Mouse (Mus musculus) neural tube, embryonic 10.5 days (tissue): ENCODE measurements around the gene Wnt7a.

Source experiments
- DNase-seq: peaks from one replicate; pipeline ENCODE4 v3.0.0-alpha.2; 2017; ENCODE audit warnings: low spot score; ENCODE audit errors: extremely low spot score

Wnt7a gene

GRCm38 (mm10) chr6:91384415-91384814 lies 26.7 kb downstream of the Wnt7a start:
- no peak for DNase-seq

DNA sequence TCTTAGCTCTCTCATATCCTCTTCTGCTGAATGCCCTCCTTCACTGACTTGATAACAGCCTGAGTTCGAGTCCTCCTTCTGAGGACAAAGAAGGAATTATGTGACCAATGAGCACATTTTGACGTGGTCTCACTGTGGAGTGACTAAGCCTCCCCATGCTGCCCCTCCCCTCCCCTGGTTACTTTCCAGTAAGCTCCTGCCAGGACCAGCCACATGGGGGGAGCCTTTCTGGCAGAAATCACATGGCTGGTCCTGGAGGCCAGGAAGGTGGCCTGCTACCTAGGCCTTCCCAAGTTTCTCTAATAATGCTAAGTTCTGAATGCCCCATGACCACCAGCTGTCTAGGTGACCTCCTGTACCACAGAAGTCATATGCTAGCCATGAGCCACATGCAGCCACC lies 27.3 kb downstream of the Wnt7a start:
- no peak for DNase-seq

- DNase-seq, result no peak
Observed at GRCm38 (mm10) chr6:91383303-91383702, 27.9 kb downstream of the Wnt7a start.

DNA sequence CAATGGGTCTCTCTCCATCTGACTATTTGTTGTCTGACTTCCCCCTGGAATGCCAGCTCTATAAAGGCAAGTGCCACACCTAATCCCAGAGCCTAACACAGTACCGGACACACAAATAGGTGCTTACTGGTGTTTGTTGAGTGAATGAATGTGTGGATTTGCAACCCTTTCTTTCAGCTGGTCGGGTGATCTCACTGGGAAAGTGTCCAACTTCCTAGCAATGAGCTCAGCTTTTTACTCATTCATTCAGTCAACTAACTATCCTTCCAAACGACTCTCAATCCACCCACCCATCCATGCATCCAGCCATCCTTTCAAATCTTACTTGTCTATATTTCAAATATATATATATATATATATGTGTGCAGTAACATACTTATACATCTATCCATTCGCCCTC lies 31.3 kb downstream of the Wnt7a start:
- DNase-seq, result no peak

GRCm38 (mm10) chr6:91379266-91379665 lies 31.9 kb downstream of the Wnt7a start:
- no peak for DNase-seq

DNA sequence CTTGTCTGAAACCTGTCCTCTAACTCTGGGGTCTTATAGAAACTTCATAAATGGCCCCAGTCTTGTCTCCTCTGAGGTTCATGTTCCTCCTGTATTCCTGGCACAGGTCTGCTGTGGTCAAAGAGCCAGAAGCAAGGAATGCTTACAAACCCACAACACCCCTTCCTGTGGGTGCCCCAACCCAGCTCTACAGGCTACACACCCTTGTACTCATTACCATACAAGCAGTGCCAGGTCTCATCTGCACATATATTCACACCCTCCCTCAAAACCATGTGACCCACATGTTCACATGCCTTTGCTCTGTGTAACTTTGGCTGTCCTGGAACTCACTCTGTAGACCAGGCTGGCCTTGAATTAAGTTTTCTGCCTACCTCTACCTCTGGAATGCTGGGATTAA lies 38.2 kb downstream of the Wnt7a start:
- no peak for DNase-seq

DNA sequence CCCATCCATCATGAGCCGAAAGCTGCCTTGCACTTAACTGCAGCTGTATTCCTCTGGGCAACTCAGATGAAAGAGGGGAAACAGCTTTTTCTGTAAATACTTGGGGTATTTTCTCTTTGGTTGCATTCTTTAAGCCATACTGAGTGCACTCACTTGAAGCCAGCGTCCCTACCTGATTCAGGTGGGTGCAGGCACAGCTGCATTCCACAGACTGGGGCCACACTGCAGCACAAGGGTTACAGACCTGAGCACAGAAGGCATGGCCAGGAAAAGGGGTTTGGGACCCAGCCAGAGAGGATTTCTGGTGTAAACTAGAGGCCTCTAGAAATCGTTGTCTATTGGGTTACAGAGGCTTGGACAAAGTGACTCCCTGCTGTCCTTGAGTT lies 38.6 kb downstream of the Wnt7a start:
- no peak for DNase-seq

- no peak for DNase-seq
Observed at GRCm38 (mm10) chr6:91371912-91372585, 39.1 kb downstream of the Wnt7a start.

DNA sequence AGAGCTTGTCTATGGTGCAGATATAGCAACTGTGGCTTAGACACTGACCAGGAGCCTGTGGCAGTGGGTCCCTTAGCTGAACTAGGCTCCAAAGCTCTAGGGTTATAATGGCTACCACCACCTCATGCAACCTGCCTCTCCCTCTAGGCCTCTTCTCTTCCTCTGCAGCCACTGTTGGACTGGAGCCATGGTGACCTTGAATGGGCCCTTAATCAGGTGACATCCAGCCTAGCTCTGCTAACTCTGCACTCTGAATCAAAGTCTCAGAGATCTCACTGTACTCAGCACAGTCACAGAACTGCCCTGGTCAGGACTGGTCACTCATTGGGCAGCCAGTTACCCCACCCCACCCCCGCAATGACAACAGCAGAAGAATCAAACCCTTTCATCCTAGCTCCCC lies 44.4 kb downstream of the Wnt7a start:
- no peak for DNase-seq

DNA sequence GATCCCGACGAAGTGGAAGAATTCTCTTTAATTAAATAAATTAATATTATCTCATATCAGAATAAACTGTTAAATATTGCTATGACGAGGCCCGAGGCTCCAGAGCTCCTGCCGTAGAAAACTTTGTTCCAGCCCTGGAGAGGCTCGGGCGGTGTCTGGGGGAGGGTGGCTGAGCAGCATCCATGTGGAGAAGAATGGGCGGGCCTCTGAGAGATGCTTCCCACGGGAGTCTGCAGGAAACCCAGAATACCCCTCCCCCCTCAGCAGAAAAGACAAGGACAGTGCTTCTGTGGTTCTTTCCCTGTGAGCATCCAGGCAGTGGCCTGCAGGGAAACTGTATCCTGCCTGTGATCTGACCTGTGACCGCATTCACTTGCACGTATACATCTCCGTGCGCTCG lies 45.7 kb downstream of the Wnt7a start:
- no peak for DNase-seq

GRCm38 (mm10) chr6:91362756-91363155 lies 48.4 kb downstream of the Wnt7a start:
- no peak for DNase-seq

DNA sequence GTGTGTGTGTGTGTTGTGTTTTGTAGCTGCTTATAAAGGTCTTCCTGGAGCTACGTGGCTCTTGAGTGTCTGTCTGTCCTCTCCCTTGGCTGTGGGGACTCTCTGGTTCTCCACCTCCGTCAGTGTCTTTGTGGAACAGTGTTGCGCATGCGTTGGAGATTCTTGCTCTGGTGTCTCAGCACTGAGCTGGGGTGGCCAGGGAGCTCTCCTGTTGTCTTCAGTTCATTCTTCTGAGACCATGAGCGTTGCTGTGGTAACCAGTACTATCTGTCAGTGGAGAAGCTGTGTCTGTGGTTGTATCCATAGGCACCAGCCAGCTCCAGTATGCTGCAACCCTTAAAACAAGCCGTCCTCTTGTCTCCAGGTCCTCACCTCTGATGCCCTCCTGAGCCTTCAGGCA lies 50.2 kb downstream of the Wnt7a start:
- no peak for DNase-seq

DNA sequence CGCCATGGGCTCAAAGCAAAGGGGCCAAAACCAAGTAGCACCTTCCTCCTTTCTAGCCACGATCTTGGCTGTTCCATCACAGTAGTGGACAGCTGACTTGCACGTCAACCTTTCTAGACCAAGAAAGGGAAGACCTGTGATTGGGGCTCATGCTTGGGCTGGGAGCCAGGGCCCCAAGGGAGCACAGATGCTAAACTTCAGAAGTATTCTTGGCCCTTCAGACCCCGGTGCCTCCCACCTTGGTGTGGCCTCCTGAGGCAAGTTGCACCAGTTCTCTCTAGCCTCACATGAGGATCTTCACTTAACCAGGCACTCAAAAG lies 50.8 kb downstream of the Wnt7a start:
- DNase-seq, result no peak

GRCm38 (mm10) chr6:91359672-91360370 lies 51.3 kb downstream of the Wnt7a start:
- no peak for DNase-seq

- no peak for DNase-seq
Observed at GRCm38 (mm10) chr6:91358866-91359656, 52.1 kb downstream of the Wnt7a start.

- DNase-seq, result no peak
Observed at GRCm38 (mm10) chr6:91358394-91358793, 52.8 kb downstream of the Wnt7a start.

DNA sequence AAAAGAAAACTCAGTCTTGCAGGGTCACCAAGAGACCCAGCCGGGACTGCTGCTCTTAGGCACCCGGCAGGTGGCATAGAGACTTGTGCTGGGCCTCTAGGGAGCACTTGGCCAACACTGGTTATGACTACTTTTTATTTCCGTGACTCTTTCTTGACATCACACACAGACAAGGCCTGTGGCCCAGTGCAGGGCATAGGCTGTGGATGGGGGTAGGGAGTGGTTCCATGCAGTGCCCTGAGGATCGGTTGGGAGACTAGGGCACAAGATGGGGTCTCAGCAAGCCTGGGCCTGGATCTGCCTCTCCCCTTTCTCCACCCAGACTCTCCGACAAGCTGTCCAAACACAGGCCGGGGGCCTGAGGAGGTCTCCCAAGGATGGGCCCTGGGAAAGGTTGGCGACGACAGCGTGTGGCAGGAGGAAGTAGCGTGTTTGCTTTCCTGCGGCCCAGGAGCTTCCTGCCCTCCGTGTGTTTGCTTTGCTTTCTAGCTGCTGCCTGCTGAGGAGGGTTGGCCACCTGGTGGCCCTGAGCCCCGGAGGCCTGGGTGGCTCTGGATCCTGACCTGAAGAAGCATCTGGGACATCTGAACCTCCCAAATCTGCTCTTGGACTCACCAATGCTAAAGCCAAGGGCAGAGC lies 53.8 kb downstream of the Wnt7a start:
- no peak for DNase-seq

DNA sequence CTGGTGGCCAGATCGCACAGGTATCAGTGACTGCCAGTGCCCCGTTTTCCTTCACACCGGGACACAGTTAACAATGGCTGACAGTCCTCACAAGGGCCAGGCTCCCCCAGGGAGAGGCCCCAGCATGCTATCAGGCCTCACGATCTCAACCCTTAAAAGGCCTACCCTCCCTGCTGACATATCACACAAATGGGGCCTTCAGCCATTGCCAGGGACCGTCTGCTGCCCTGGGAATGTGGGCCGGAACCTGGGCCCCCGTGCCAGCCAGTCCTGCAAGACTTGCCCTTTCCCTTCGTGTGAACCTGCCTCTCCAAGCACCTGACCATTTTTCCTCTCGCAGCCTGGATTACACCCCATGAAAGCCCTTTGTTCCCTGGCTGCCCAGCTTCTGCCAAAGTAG lies 61.5 kb downstream of the Wnt7a start:
- no peak for DNase-seq

- DNase-seq, result no peak
Observed at GRCm38 (mm10) chr6:91347721-91348120, 63.4 kb downstream of the Wnt7a start.

DNA sequence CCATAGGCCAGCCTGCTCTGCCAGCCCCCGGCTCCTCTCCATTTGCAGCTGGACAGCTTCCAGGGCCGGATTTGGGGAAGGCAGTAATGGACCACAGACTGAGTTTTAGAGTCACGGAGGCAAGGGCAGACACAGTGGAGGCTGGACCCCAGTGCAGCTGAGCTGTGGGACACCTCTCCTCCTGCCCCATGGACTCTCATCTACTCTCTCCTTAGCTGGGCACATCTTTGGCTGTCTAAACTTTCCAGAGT lies 64.3 kb downstream of the Wnt7a start:
- no peak for DNase-seq

DNA sequence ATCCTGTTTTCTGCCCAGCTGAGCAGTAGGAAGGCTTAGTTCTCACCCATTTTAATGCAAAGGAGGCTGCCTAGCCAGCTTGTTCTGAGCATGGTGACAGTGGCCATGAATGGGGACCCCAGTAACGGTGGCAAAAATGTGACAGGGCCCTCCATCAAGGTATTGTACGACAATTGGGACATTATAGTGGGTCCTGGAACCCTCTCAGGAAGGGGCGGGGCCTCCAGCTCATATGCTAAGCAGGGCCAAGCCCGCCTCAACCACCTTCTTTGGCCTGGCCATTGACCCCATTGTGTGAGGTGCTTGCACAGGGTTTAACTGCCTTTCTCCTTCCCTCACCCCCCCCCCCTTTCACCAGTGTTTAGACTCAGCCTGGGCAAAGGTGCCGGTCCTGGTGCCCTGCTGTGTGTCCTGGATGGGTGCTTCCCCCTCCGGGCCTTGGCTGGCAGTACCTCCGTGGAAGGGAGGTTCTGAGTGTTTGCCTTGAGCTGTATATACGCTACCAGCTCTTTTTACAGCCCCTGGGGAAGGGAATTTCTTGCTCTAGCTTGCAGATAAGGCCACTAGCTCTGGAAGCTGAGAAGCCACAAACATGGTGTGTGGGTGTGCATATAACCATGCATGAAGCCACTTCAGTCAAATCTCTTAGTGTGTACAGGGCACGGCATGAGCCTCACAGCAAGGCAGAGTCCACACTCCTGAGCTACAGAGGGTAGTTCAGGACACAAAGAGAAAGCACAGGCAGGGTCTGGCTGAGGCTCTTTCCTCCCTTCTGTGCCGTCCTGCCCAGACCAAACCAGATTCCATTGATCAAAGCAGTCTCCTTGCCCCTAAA lies 64.9 kb downstream of the Wnt7a start:
- DNase-seq, result peak; percentile 61

GRCm38 (mm10) chr6:91345091-91345490 lies 66.1 kb downstream of the Wnt7a start:
- DNase-seq, result no peak
